Mouse (Mus musculus) ES-CJ7 (cell line): ENCODE data around the gene Tent5c.

Experiments used
- DNase-seq: peaks from one replicate; pipeline ENCODE4 v3.0.0; 2011; ENCODE audit warnings: low read depth, low spot score

Tent5c gene

GRCm38 (mm10) chr3:100489133-100490009 lies at the start of gene Tent5c:
TSS of gene Tent5c (minus strand) at chr3:100489324.
- DNase-seq: peak; percentile 95

GRCm38 (mm10) chr3:100536686-100537085 lies 47.6 kb upstream of the Tent5c start:
- DNase-seq: no peak

- DNase-seq: no peak
Measured at GRCm38 (mm10) chr3:100535902-100536301, 46.8 kb upstream of the Tent5c start.

DNA sequence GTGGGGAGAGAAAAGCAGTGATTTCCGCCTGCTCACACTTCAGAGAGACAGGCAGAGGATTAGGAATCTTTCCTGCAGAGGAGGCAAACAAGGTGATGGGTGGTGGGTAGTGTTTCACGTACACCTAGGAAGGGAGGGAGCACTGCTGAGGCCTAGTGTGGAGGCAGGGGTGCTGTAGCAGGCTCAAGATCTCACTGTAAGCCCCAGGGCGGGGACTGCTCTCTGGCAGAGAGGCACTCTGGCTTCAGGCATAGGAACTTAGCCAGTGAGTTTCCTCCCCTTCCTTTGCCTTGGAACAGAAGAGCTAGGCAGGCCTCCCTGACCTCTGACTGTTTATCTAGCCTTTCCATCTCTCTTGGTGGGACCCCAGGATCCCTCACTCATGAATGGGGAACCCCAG lies 46.2 kb upstream of the Tent5c start:
- no peak for DNase-seq

DNA sequence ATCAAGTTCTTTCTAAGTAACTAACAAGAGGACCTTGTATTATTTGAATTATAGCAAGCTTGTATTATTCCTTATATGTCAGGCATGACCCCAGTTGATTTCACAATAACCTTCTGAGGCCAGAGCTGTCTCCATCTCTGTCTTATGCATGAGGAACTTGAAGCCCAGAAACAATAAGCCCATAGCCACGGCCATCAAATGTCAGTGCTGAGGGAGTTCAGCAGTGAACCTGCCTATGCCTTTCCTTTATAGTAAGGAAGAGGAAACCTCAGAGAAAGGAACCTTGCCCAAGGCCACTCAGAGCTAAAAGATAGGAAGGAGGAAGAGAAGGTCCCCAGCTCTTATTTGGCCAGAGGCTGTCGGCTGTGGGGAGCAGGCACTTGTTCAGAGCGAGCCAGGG lies 45.3 kb upstream of the Tent5c start:
- DNase-seq: no peak

DNA sequence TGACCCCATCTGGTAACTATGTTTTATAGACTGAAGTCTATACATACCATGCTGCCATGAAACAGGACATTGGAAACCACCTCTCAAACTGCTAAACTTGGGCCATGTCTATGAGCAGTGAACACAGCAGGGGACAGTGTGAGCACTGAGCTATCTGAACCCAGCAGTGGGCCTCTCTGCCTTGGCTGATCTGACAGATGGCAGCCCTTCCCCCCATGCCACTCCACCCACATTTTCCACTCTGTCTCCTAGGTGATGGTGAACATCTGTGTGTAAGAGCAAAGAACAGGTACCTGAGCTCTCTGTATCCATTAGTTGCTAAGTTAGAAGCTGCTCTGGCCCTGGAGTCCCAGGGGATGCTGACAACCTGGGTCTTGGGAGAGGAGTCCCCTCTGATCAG lies 44.3 kb upstream of the Tent5c start:
- DNase-seq: no peak

DNA sequence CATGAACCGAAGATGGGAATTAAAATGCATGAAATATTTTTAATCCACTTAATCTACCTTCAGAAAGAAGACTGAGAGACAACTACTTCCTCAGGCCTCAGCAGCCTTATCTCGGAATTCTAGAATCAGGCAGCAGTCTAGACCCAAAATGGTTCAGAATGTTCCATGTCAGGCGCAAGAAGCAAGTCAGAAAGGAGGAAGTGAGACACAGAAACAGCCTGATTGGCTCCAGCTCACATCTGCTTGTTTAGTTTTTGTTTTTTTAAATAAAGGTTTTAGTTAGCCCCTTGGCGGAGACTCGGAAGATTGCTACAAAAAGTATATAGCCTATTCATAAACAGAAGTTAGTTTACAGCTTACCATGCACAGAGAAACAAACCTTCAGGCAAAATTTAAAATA lies 41.8 kb upstream of the Tent5c start:
- DNase-seq: no peak

DNA sequence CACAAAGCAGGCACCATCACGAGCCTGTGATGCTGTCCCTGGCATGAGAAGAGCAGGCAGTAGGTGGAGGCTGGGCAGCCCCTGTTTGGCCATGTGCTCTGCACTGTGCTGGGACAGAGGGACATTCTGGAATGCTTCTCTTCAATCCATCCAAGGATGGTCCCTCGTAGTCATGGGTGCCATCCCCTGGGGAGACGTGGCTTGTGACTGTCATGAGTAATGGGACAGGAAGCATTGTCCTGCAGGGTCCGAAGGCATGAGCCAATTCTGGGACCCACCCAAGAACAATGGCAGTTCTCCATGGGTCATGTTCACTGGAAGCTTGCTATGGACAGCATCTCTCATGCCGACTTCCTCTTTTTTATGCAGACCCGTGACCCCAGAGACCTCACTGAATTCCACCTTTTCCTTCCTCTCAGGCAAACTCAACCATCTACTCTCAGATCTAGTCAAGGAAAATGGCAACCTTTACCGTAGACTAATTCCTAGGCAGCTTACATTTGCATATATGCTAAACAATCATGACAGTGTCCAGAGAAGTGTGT lies 41.2 kb upstream of the Tent5c start:
- DNase-seq: no peak

GRCm38 (mm10) chr3:100522671-100523070 lies 33.5 kb upstream of the Tent5c start:
- DNase-seq: no peak

- DNase-seq: peak; percentile 33
Measured at GRCm38 (mm10) chr3:100521626-100522025, 32.5 kb upstream of the Tent5c start.

- no peak for DNase-seq
Measured at GRCm38 (mm10) chr3:100515754-100516141, 26.6 kb upstream of the Tent5c start.

DNA sequence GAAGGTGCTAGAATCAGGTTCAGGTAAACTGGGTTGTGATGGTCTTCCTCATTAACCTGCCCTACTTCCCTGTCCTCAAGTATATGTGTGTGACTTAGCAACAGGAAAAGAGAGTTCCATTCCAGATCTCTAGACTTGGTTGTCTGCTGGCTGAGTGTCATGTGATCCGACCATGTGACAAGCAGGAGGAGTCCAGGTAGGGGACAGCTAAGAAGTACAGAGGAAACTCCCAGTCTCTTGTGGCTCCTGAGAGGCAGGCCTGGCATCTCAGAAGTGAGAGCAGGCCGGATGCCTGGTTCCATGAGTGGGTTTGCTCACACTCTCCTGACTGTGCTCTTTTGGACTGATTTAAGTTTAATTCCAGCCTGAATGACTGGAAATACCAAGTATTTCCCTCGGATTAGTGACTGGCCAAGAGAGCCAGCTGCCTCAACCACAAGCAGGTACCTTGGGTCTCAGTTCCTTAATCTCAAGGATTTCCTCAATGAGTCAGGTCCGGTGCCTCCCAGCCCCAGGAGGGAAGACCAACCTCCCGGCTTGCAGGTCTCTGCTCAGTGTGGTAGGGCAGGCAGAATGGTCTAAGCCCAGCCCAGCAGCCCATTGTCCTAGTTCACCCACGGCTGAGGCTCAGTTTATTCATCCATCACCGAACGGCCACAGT lies 26.1 kb upstream of the Tent5c start:
- DNase-seq: no peak

- DNase-seq: no peak
Measured at GRCm38 (mm10) chr3:100507174-100507573, 18.1 kb upstream of the Tent5c start.

- no peak for DNase-seq
Measured at GRCm38 (mm10) chr3:100506715-100507114, 17.6 kb upstream of the Tent5c start.

- no peak for DNase-seq
Measured at GRCm38 (mm10) chr3:100503882-100504281, 14.8 kb upstream of the Tent5c start.

- no peak for DNase-seq
Measured at GRCm38 (mm10) chr3:100502516-100502915, 13.4 kb upstream of the Tent5c start.

DNA sequence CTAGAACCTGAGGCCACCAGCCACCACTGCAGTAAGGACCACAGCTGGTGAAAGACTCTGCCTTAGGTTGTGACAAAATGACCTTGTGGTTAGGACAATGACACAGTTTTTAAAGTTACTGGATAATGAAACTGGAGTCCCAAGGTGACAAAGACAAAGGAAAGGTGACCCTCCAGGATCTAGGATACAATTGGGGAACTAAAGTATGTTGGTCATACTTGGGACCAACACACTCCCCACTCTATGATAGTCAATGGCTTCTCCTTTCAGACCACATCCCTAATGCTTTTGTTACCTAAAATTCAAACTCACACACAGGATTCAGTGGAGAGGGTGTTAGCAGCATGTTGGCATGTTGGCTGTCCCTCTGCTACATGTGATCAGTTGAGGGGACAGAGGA lies 12.8 kb upstream of the Tent5c start:
- no peak for DNase-seq

DNA sequence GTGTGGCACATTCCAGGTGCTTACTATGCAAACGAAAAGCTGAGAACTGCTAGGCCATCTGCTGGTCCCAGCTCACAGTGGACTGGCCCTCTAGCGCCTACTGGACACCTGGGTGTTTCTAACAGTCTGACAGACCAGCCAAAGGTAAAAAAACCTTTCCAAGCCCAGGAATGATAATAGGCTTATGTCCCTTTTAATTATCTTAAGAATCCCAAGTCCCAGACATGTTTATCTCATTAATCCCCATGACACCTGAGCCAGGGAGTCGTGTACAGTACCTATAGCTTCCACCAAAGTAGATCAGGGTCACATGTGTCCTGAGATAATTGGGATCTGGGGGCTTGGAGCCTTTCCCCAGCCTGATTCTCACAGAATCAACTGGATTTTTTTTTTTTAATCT lies 7.0 kb upstream of the Tent5c start:
- DNase-seq: no peak

DNA sequence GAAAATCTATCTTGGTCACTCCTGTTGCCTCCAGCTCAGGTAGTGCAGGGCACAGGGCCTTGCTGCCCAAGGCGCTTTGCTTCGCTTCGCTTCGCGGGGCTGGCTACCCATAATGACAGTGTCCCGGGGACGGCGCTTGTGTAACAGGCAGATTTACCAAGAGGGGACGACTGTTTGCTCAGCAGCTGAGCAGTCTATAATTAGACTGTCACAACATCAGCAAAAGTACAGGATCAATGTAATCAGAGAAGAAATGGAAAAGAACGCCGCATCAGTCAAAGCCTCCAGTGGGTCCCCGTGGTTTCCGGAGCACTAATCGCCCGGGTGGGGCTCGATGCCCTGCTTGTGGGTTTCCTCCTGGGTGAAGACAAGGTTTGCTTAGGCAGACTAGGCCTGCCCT lies 6.3 kb upstream of the Tent5c start:
- DNase-seq: no peak

DNA sequence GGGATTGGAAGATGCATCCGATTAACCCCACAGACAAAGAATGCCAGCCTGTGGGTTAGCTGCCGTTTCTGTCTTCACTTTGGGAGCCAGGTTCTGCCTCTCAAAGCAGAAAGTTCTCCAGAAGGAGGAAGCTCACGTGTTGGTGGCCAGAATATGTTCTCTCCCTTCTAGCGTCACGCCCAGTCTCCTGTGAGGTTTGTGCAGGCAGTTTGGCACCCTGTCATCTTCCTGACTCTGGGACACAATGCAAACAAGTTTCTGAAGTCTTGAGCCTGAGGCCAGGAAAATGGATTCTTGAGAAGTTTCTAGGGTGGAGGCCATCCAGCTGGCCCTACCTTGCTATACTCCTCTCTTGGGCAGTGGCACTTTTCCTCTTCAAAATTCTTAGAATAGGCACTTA lies 5.8 kb upstream of the Tent5c start:
- no peak for DNase-seq

GRCm38 (mm10) chr3:100490010-100490300 lies 831 bp upstream of the Tent5c start:
- DNase-seq: peak; percentile 36

GRCm38 (mm10) chr3:100488251-100489132 lies 632 bp downstream of the Tent5c start:
- DNase-seq: peak; percentile 39
